Mouse (Mus musculus) retina, postnatal 7 days (tissue): ENCODE data around the gene Adprhl2.

ENCODE experiments used
- DNase-seq: peaks from one replicate; pipeline ENCODE4 v3.0.0-alpha.2; 2012; ENCODE audit warnings: low read depth, low spot score

Gene Adprhl2

GRCm38 (mm10) chr4:126306827-126307226 lies 14.7 kb downstream of the Adprhl2 start:
- DNase-seq: no peak

DNA sequence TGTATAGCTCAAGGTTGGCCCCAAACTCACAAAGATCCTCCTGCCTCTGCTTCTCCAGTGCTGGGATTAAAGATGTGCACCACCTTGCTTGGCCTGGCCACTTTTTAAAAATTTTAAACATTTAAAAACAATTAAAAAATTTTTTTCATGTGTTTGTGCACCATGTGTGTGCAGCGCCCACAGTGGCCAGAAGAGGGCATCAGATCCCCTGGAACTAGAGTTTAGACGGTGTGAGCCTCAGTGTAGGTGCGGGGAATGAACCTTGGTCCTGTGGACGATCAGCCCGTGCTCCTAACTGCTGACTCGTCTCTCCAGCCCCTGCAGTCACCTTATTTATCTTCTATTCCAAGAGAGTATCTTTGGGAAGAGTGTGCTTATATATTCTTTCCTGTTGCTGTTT lies 15.4 kb downstream of the Adprhl2 start:
- no peak for DNase-seq

GRCm38 (mm10) chr4:126305428-126305827 lies 16.1 kb downstream of the Adprhl2 start:
- no peak for DNase-seq

DNA sequence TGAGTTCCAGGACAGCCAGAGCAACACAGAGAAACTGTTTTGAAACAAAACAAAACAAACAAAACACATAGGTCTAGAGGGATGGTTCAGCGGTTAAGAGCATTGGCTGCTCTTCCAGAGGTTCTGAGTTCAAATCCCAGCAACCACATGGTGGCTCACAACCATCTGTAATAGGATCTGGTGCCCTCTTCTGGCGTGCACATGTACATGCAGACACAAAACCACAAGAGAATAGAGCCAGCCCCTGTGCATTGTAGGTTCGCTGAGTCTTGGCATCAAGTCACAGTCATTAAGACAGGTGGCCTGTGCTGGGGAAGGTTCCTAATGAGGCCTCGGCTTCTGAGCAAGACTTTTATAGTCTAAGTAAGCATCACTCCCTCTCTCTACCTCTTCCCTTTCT lies 17.6 kb downstream of the Adprhl2 start:
- DNase-seq: no peak

- DNase-seq: no peak
These were observed 19.8 kb downstream of the Adprhl2 start for GRCm38 (mm10) chr4:126301584-126302309.

- no peak for DNase-seq
These were observed 20.5 kb downstream of the Adprhl2 start for GRCm38 (mm10) chr4:126300916-126301583.

DNA sequence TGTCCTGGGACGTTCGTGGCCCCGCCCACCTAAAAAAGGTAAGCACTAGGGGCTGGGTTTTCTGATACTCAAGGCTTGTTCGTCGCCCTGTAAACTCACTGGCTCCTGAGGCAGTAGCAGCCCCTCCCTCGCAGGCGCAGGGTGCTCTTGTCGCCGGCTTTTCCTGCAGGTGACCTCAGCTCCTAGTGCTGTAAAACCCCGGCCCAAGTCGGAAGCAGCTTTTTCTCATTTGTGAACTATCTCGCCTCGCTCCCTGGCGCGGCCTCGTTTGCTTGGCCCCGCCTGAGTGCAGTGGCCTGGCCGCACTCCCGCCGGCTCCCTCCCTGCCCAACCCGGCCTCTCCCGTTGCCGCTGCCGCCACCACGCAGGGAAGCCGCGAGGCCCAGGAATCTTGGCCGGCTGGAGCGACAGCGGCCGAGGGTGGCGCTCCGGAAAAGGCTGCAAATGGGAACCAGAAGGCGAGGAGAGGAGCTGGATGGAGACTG lies 24.8 kb downstream of the Adprhl2 start:
- DNase-seq: no peak

DNA sequence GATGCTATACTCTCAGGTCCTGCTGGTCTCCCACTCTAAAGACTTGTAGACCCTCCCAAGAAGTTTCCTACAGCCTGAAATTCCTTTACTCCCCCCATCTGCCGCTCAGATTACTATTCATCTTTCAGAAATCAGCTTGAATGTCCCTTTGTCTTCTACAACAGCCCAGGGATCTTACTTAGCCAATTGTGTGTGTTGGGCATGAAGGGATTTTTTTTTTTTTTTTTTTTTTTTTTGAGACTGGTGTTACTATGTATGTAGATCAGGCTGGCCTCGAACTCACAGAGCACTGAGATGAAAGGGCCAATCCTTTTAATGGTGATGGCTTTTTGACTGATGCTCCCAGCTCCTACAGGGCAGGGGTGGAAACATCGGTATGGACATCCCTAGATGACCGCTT lies 25.6 kb downstream of the Adprhl2 start:
- no peak for DNase-seq

DNA sequence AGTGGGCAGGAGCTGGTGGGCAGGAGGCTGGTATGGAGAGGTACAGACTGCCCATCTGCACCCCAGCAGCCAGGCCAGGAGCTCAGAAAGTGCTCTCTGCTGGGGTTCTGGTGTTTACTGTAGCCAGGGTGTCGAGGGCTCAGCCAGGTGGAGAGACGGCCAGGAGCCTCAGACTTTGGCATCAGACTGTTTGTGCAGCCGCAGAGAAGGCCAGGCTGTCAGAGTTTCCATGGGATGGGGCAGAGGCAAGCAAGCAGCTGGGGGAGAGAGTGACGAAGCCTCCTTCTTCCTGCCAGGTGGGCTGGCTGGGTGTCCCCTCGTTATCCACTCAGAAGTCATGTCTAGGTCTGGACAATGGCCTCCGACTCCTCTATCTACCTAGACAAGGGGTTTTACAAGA lies 26.4 kb downstream of the Adprhl2 start:
- no peak for DNase-seq

GRCm38 (mm10) chr4:126291196-126291595 lies 30.3 kb downstream of the Adprhl2 start:
- no peak for DNase-seq

GRCm38 (mm10) chr4:126290314-126290713 lies 31.2 kb downstream of the Adprhl2 start:
- no peak for DNase-seq

DNA sequence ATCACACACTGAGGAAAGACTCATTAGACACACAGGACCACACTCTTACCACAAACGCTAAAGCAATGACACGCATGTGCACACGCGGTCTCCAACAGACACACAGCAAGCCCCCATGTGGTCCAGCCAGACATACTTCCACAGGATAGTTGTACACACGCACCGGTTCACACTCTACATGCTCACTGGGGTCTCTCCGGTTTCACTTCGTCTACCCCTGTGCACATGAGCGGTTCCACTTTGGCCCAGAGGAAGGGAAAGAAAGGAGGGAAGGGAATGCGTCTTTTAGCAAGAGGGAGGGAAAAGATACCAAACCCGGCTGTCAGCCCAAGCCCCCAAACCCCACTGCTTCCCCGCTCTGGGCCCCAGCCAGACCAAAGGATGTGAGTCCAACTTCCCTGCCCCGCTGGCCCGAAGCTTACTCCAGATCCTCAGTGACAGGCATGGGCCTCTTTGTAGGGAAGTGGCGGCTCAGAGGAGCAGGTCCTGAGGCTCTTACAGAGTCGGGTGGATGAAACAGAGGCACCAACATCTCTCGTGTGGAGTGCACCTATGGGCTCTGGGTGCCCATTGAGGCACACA lies 33.3 kb downstream of the Adprhl2 start:
- DNase-seq: no peak

GRCm38 (mm10) chr4:126287302-126287995 lies 34.1 kb downstream of the Adprhl2 start:
- DNase-seq: no peak

- no peak for DNase-seq
These were observed 35.0 kb downstream of the Adprhl2 start, which contains the start of gene Col8a2 for GRCm38 (mm10) chr4:126286492-126286891. TSS of gene Col8a2 (plus strand) at chr4:126286793.

GRCm38 (mm10) chr4:126283582-126283981 lies 37.9 kb downstream of the Adprhl2 start:
- DNase-seq: no peak

- no peak for DNase-seq
These were observed 39.8 kb downstream of the Adprhl2 start for GRCm38 (mm10) chr4:126281706-126282105.

GRCm38 (mm10) chr4:126278961-126279360 lies 42.5 kb downstream of the Adprhl2 start:
- no peak for DNase-seq

GRCm38 (mm10) chr4:126278565-126278915 lies 43.0 kb downstream of the Adprhl2 start:
- DNase-seq: no peak

GRCm38 (mm10) chr4:126277906-126278564 lies 43.5 kb downstream of the Adprhl2 start:
- DNase-seq: no peak

DNA sequence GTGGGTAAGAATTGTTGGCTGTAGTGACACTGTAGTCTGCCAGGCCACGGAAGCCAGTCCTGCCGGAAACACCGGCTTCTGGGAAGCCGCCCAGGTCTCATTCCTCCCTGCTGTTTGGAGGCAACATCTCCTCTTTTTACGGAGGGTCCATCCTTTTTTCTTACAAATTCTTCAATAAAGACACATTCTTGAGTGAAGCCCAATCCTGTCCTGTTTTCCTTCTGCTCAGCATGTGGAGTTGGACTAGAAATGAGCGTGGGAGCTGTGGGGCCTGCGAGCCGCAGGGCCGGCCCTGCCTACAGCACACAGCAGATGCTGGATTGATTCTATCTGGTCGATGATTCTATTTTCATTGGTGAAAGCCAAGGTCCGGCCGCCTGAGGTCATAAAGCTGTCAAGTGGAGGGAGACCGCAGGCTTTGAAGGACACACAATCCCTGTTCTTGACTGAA lies 45.8 kb downstream of the Adprhl2 start:
- DNase-seq: no peak

DNA sequence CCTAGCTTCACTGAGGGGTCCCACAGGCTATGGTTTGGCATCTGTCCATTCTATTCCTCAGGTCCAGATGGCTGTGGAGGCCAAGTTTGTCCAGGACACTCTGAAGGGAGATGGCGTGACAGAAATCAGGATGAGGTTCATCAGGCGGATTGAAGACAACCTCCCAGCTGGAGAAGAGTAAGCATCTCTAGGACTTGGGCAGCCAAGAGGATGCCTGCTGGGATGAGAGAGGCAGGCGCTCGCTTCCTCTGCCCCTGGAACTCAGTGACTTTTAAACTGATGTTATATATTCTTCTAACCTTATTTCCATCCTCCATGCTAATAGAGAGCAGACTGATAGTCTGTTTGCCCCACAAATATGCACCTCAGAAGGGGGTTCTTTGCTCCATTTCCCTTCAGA lies 46.4 kb downstream of the Adprhl2 start:
- DNase-seq: no peak

GRCm38 (mm10) chr4:126273753-126274152 lies 47.8 kb downstream of the Adprhl2 start:
- no peak for DNase-seq
